Mouse (Mus musculus): Measurements from ENCODE around the gene Thsd4. TPM values are rescaled to one million over a fixed set of nuclear protein-coding genes. Genes with fewer than 3 reads are reported as not detected.

Thsd4 gene
- polyA plus RNA-seq, 1 experiment: 1.9 TPM

DNA sequence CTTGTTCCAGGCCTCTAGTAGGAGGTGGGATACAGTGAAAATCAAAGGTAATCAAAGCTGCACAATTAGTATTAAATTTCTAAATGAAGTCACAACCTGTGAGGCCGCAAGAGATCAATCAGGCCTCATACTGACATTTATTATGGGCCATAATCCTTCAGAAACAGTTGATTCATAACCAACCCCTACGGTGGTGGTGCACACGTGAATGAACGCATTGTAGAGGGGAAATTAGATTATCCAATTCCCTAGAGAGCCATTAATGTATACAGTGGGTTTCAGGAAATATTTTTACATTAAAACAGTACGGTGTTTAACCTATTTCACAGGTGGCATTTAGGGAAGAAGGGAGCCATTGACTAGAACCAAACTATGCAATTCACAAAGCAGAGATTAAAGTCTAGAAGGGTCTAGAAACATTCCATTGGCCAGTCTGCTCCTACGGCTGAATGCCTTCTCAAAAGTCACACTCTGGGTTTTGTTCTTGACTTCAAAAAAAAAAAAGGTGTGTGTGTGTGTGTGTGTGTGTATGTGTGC is 406.1 kb downstream of the Thsd4 start:
- H3K9ac ChIP-seq (ENCODE audit: low read depth, poor library complexity, severe bottlenecking): no peak overlapping the region
- H3K4me1 ChIP-seq (ENCODE audit: control insufficient read depth, insufficient read depth, low read length): no peaks in the 10 kb centered on the region

DNA sequence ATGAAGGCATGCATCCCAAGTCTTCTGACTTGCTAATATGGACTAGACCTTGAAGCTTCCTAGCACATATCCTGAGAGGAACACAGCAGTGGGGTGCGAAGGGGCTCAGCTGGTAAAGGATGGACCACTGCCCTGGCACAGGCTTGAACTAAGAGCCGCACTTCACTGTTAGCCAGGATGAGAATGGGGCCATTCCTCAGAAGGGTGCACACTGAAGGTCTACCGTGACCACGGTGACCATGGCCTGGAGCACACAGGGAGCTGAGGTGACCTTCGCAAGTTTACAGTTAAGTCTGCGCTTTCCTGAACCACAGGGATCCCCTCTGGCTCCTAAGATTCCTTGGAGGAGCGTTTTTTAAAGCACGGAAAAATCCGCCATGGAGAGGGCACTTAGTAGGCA is 406.5 kb downstream of the Thsd4 start:
- Histone ChIP-seq H3K4me3 (ENCODE audit: low read depth, low read length) (no peak overlapping the region), H3K27ac (ENCODE audit: insufficient read depth, low read length) (no peak overlapping the region), H3K4me1 (ENCODE audit: control insufficient read depth, insufficient read depth, low read length) (no peaks in the 10 kb centered on the region), H3K27me3 (ENCODE audit: control insufficient read depth, insufficient read depth, low read length, poor library complexity, severe bottlenecking) (no peaks in the 10 kb centered on the region), H3K9me3 (replicated peaks; ENCODE audit: control insufficient read depth, insufficient read depth, low read length, poor library complexity, severe bottlenecking) (no peaks in the 10 kb centered on the region), H3K36me3 (ENCODE audit: control insufficient read depth, insufficient read depth, low read length, poor library complexity, severe bottlenecking) (no peaks in the 10 kb centered on the region), H3K9ac (ENCODE audit: low read depth, poor library complexity, severe bottlenecking) (no peak overlapping the region)
- TF ChIP-seq CTCF (IDR thresholded peaks at IDR 0.05; ENCODE audit: low read depth, low read length) (no peak), POLR2A (IDR thresholded peaks at IDR 0.05; ENCODE audit: insufficient read depth, low read length) (no peak), EP300 (IDR thresholded peaks at IDR 0.05; ENCODE audit: insufficient read depth, low read depth, low read length) (no peak)

More for the DNA sequence above, 406.1 kb downstream of the Thsd4 start:
- H3K27ac ChIP-seq (ENCODE audit: insufficient read depth, low read length): no peak overlapping the region
- H3K4me3 ChIP-seq (ENCODE audit: low read depth, low read length): no peak overlapping the region
- H3K27me3 ChIP-seq (ENCODE audit: control insufficient read depth, insufficient read depth, low read length, poor library complexity, severe bottlenecking): no peaks in the 10 kb centered on the region
- H3K36me3 ChIP-seq (ENCODE audit: control insufficient read depth, insufficient read depth, low read length, poor library complexity, severe bottlenecking): no peaks in the 10 kb centered on the region
- no peak for TF ChIP-seq CTCF (IDR thresholded peaks at IDR 0.05; ENCODE audit: low read depth, low read length)
- TF ChIP-seq POLR2A (IDR thresholded peaks at IDR 0.05; ENCODE audit: insufficient read depth, low read length): no peak
- TF ChIP-seq EP300 (IDR thresholded peaks at IDR 0.05; ENCODE audit: insufficient read depth, low read depth, low read length): no peak
- no peaks in the 10 kb centered on the region for H3K9me3 ChIP-seq (replicated peaks; ENCODE audit: control insufficient read depth, insufficient read depth, low read length, poor library complexity, severe bottlenecking)

DNA sequence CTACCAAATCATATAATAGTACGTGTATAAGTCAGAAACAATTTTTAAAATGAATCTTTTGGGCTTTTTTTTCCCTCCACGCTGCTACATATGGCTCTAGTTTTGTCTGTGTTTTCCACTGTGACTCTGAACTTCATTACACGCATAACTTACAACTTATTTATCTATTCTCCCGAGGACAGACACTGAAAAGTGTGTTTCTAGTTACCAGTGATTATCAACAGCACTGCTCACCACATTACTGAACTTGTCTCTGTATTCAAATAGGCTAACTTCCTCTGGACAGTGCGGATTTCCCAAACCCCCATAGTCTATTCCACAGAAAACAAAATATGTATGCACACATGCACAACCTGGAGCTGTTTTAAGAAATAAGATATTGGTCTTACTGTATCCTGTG is 411.6 kb downstream of the Thsd4 start:
- TF ChIP-seq EP300 (IDR thresholded peaks at IDR 0.05; ENCODE audit: insufficient read depth, low read depth, low read length) (no peak), CTCF (IDR thresholded peaks at IDR 0.05; ENCODE audit: low read depth, low read length) (no peak), POLR2A (IDR thresholded peaks at IDR 0.05; ENCODE audit: insufficient read depth, low read length) (no peak)
- Histone ChIP-seq H3K4me3 (ENCODE audit: low read depth, low read length) (no peak overlapping the region), H3K4me1 (ENCODE audit: control insufficient read depth, insufficient read depth, low read length) (no peaks in the 10 kb centered on the region), H3K36me3 (ENCODE audit: control insufficient read depth, insufficient read depth, low read length, poor library complexity, severe bottlenecking) (no peaks in the 10 kb centered on the region), H3K27ac (ENCODE audit: insufficient read depth, low read length) (no peak overlapping the region), H3K9ac (ENCODE audit: low read depth, poor library complexity, severe bottlenecking) (no peak overlapping the region), H3K27me3 (ENCODE audit: control insufficient read depth, insufficient read depth, low read length, poor library complexity, severe bottlenecking) (no peaks in the 10 kb centered on the region), H3K9me3 (replicated peaks; ENCODE audit: control insufficient read depth, insufficient read depth, low read length, poor library complexity, severe bottlenecking) (no peaks in the 10 kb centered on the region)

DNA sequence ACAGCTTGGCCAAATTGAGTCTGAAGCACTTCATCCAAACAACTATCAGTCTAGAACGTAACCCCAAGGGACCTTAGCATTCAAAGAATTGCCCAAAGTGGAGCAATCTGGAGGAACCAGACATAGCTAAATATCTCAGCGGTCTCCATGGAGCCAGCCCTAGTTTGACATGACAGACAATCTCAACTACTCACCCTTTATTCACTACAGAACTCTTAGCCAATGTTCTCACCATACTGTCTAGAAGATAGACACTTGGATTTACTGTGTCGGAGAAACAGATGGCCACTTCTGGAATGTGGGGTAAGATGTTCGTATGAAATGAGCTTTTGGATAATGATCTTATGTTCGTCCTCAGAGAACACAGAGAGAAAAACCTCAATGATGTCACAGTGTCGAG is 415.2 kb downstream of the Thsd4 start:
- H3K9me3 ChIP-seq (replicated peaks; ENCODE audit: control insufficient read depth, insufficient read depth, low read length, poor library complexity, severe bottlenecking): no peaks in the 10 kb centered on the region
- H3K27me3 ChIP-seq (ENCODE audit: control insufficient read depth, insufficient read depth, low read length, poor library complexity, severe bottlenecking): no peaks in the 10 kb centered on the region
- no peak for TF ChIP-seq CTCF (IDR thresholded peaks at IDR 0.05; ENCODE audit: low read depth, low read length)
- no peak for TF ChIP-seq EP300 (IDR thresholded peaks at IDR 0.05; ENCODE audit: insufficient read depth, low read depth, low read length)
- TF ChIP-seq POLR2A (IDR thresholded peaks at IDR 0.05; ENCODE audit: insufficient read depth, low read length): no peak
- H3K36me3 ChIP-seq (ENCODE audit: control insufficient read depth, insufficient read depth, low read length, poor library complexity, severe bottlenecking): no peaks in the 10 kb centered on the region
- H3K4me3 ChIP-seq (ENCODE audit: low read depth, low read length): no peak overlapping the region
- H3K27ac ChIP-seq (ENCODE audit: insufficient read depth, low read length): no peak overlapping the region
- no peaks in the 10 kb centered on the region for H3K4me1 ChIP-seq (ENCODE audit: control insufficient read depth, insufficient read depth, low read length)
- H3K9ac ChIP-seq (ENCODE audit: low read depth, poor library complexity, severe bottlenecking): no peak overlapping the region

DNA sequence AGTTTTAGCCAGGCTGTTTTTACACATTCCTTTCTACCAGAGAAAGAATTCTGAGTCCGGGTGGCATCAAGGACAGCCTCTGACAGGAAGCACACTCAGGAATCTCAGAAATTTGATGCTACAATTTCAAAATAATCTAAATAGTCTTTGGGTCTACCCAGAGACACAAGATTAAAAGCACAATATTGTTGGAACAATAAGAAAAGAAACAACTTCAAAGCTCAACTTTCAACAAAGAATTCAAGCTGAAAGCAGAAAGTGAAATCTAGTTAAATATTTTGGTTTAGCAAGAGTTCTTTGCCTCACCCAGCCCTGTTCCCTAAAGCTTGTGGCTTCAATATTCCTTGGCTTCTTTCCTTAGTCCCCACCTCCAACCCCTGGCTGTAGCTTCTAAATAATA is 415.7 kb downstream of the Thsd4 start:
- H3K27me3 ChIP-seq (ENCODE audit: control insufficient read depth, insufficient read depth, low read length, poor library complexity, severe bottlenecking): no peaks in the 10 kb centered on the region
- no peaks in the 10 kb centered on the region for H3K9me3 ChIP-seq (replicated peaks; ENCODE audit: control insufficient read depth, insufficient read depth, low read length, poor library complexity, severe bottlenecking)
- H3K27ac ChIP-seq (ENCODE audit: insufficient read depth, low read length): no peak overlapping the region
- no peaks in the 10 kb centered on the region for H3K36me3 ChIP-seq (ENCODE audit: control insufficient read depth, insufficient read depth, low read length, poor library complexity, severe bottlenecking)
- no peaks in the 10 kb centered on the region for H3K4me1 ChIP-seq (ENCODE audit: control insufficient read depth, insufficient read depth, low read length)
- TF ChIP-seq CTCF (IDR thresholded peaks at IDR 0.05; ENCODE audit: low read depth, low read length) (no peak), POLR2A (IDR thresholded peaks at IDR 0.05; ENCODE audit: insufficient read depth, low read length) (no peak), EP300 (IDR thresholded peaks at IDR 0.05; ENCODE audit: insufficient read depth, low read depth, low read length) (no peak)
- no peak overlapping the region for H3K9ac ChIP-seq (ENCODE audit: low read depth, poor library complexity, severe bottlenecking)
- H3K4me3 ChIP-seq (ENCODE audit: low read depth, low read length): no peak overlapping the region

DNA sequence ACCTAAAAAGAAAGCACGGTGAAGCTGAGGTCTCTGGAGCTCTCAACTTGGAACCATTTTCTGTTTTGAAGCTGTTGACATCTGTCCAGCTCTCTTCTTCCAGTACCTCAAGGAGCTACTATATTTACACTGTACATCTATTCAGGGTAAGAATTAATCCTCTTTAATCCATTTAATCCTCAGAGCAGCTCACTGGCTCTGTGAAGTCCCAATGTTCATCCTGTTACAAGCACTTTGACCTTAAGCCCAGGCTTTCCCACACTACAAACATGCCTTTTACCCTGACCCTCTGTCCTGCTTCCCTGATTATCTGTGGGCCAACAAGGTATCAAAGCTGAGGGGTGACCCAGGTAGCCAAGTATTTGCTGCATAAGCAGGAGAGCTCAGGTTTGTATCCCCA is 427.6 kb downstream of the Thsd4 start:
- no peaks in the 10 kb centered on the region for H3K36me3 ChIP-seq (ENCODE audit: control insufficient read depth, insufficient read depth, low read length, poor library complexity, severe bottlenecking)
- TF ChIP-seq POLR2A (IDR thresholded peaks at IDR 0.05; ENCODE audit: insufficient read depth, low read length) (no peak), EP300 (IDR thresholded peaks at IDR 0.05; ENCODE audit: insufficient read depth, low read depth, low read length) (no peak), CTCF (IDR thresholded peaks at IDR 0.05; ENCODE audit: low read depth, low read length) (no peak)
- no peaks in the 10 kb centered on the region for H3K27me3 ChIP-seq (ENCODE audit: control insufficient read depth, insufficient read depth, low read length, poor library complexity, severe bottlenecking)
- H3K27ac ChIP-seq (ENCODE audit: insufficient read depth, low read length): no peak overlapping the region
- no peaks in the 10 kb centered on the region for H3K4me1 ChIP-seq (ENCODE audit: control insufficient read depth, insufficient read depth, low read length)
- no peak overlapping the region for H3K9ac ChIP-seq (ENCODE audit: low read depth, poor library complexity, severe bottlenecking)
- H3K4me3 ChIP-seq (ENCODE audit: low read depth, low read length): no peak overlapping the region
- no peaks in the 10 kb centered on the region for H3K9me3 ChIP-seq (replicated peaks; ENCODE audit: control insufficient read depth, insufficient read depth, low read length, poor library complexity, severe bottlenecking)
